Mouse (Mus musculus): ENCODE measurements around the gene Axdnd1.

Gene Axdnd1

GRCm38 (mm10) chr1:156420671-156421297 lies at the start of gene Axdnd1:
Gene Axdnd1 (minus strand): TSS chr1:156421159.
- peak; percentile 84 to 92 for DNase-seq (ENCODE audit: low spot score in 2 of 2)

- no peak for DNase-seq (ENCODE audit: low spot score in 2 of 2)
These were observed 49.6 kb upstream of the Axdnd1 start for GRCm38 (mm10) chr1:156470557-156470956.

- DNase-seq (ENCODE audit: low spot score in 2 of 2) = no peak
These were observed 47.6 kb upstream of the Axdnd1 start for GRCm38 (mm10) chr1:156468576-156468975.

- DNase-seq (ENCODE audit: low spot score in 2 of 2) = no peak
These were observed 46.8 kb upstream of the Axdnd1 start for GRCm38 (mm10) chr1:156467655-156468255.

GRCm38 (mm10) chr1:156464963-156465362 lies 44.0 kb upstream of the Axdnd1 start:
- DNase-seq (ENCODE audit: low spot score in 2 of 2) = no peak

GRCm38 (mm10) chr1:156463981-156464853 lies 43.3 kb upstream of the Axdnd1 start:
- DNase-seq (ENCODE audit: low spot score in 2 of 2) = no peak

- DNase-seq (ENCODE audit: low spot score in 2 of 2) = no peak
These were observed 41.5 kb upstream of the Axdnd1 start for GRCm38 (mm10) chr1:156462273-156462991.

- no peak for DNase-seq (ENCODE audit: low spot score in 2 of 2)
These were observed 40.1 kb upstream of the Axdnd1 start for GRCm38 (mm10) chr1:156461036-156461435.

- DNase-seq (ENCODE audit: low spot score in 2 of 2) = no peak
These were observed 39.3 kb upstream of the Axdnd1 start for GRCm38 (mm10) chr1:156460216-156460615.

- DNase-seq (ENCODE audit: low spot score in 2 of 2) = peak in 1 of 2 experiments; percentile 45
These were observed 38.7 kb upstream of the Axdnd1 start for GRCm38 (mm10) chr1:156459690-156460089.

GRCm38 (mm10) chr1:156458391-156459060 lies 37.6 kb upstream of the Axdnd1 start:
- no peak for DNase-seq (ENCODE audit: low spot score in 2 of 2)

- no peak for DNase-seq (ENCODE audit: low spot score in 2 of 2)
These were observed 34.2 kb upstream of the Axdnd1 start for GRCm38 (mm10) chr1:156455005-156455758.

GRCm38 (mm10) chr1:156454384-156454783 lies 33.4 kb upstream of the Axdnd1 start:
- DNase-seq (ENCODE audit: low spot score in 2 of 2) = no peak

GRCm38 (mm10) chr1:156453876-156454275 lies 32.9 kb upstream of the Axdnd1 start:
- DNase-seq (ENCODE audit: low spot score in 2 of 2) = no peak

- no peak for DNase-seq (ENCODE audit: low spot score in 2 of 2)
These were observed 29.5 kb upstream of the Axdnd1 start for GRCm38 (mm10) chr1:156450478-156450877.

GRCm38 (mm10) chr1:156449691-156450090 lies 28.7 kb upstream of the Axdnd1 start:
- DNase-seq (ENCODE audit: low spot score in 2 of 2) = no peak

- DNase-seq (ENCODE audit: low spot score in 2 of 2) = no peak
These were observed 28.1 kb upstream of the Axdnd1 start for GRCm38 (mm10) chr1:156449089-156449488.

GRCm38 (mm10) chr1:156445049-156445448 lies 24.1 kb upstream of the Axdnd1 start:
- DNase-seq (ENCODE audit: low spot score in 2 of 2) = no peak

- DNase-seq (ENCODE audit: low spot score in 2 of 2) = no peak
These were observed 21.8 kb upstream of the Axdnd1 start for GRCm38 (mm10) chr1:156442776-156443175.

GRCm38 (mm10) chr1:156442266-156442665 lies 21.3 kb upstream of the Axdnd1 start:
- no peak for DNase-seq (ENCODE audit: low spot score in 2 of 2)

GRCm38 (mm10) chr1:156437726-156438125 lies 16.8 kb upstream of the Axdnd1 start:
- no peak for DNase-seq (ENCODE audit: low spot score in 2 of 2)

Measured in spleen, postnatal 4 days (tissue).